Mouse (Mus musculus) cortical plate, adult 2 months (tissue): ENCODE measurements at regions not wholly inside any gene's neighbourhood (a gene's known extent, or its start where the extent isn't known, plus 50 kb on each side); places are given as distances from the start of the nearest gene placed in this dataset.
"Not testable (repeated sequence)": the region's sequence is repeated elsewhere in the genome, so short reads cannot be mapped to it uniquely, and the experiment has no call there.

Source experiments
- H3K27ac ChIP-seq: fragments of 200-500 bp; 2 replicates; pipeline ENCODE4 v1.5.1; 2012; ENCODE audit warnings: low read length, control low read depth, inconsistent platforms; ENCODE audit not compliant: insufficient read depth
- H3K4me1 ChIP-seq: fragments of 200-500 bp; 2 replicates; pipeline ENCODE4 v1.6.1; 2011; ENCODE audit warnings: low read length; ENCODE audit not compliant: control insufficient read depth, insufficient read depth
- H3K4me3 ChIP-seq: fragments of 200-500 bp; 2 replicates; pipeline ENCODE4 v1.5.1; 2011; ENCODE audit warnings: mild to moderate bottlenecking, low read length, control low read depth; ENCODE audit not compliant: insufficient read depth
- CTCF ChIP-seq: fragments of 200-500 bp; IDR thresholded peaks from 2 replicates; pipeline ENCODE4 v1.5.1; 2011; ENCODE audit warnings: mild to moderate bottlenecking, control low read depth, low read length; ENCODE audit not compliant: insufficient read depth; ENCODE audit errors: extremely low read depth
- POLR2A ChIP-seq: fragments of 200-500 bp; IDR thresholded peaks from 2 replicates; pipeline ENCODE4 v1.6.1; 2011; ENCODE audit warnings: mild to moderate bottlenecking, low read length, control low read depth; ENCODE audit not compliant: insufficient read depth; ENCODE audit errors: extremely low read depth

DNA sequence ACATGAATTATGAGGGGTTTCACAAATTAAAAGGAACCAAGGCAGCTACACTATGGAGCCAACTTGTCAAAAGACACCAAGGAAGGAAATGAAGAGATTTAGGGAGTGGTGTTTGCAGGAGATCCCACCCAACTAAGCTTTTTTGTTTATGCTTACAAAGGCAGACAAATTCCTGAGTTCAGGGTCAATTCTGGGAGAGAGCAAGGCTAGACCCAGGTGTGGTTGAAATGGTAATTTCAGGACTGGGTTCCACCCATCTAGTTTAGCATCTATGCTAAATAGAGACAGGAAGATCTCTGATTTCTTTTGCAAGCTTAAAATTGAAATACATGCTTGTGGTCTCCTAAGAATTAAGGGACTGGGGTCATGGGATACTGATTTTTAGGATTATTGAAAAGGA is 286.0 kb upstream of the Pcdh17 start:
- H3K4me1 ChIP-seq, result no peaks in the 10 kb centered on the region
- H3K4me3 ChIP-seq, result no peak overlapping the region
- no peak overlapping the region for H3K27ac ChIP-seq
- no peak for TF ChIP-seq CTCF
- no peak for TF ChIP-seq POLR2A

DNA sequence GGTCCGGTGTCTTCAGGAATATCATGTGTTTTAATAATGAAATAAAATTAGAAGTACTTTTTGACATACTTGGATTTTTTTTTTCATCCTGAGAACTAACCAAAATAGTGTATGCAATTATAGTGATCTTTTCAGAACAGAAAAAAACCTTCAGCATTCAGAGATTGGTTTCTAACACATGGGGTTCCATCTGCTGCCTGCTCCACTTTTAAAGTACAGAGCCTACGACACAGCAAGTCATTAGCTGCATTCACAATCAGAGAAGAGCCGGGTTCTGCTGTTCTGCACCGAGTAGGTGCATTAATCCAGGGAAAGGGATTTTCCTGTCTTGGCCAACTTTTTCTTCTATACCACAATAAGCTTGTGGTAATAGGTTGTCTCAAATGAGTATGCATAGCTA is 267.9 kb upstream of the Pcdh17 start:
- Histone ChIP-seq H3K27ac (no peak overlapping the region), H3K4me1 (no peaks in the 10 kb centered on the region), H3K4me3 (no peak overlapping the region)
- TF ChIP-seq CTCF, result no peak
- TF ChIP-seq POLR2A, result no peak

DNA sequence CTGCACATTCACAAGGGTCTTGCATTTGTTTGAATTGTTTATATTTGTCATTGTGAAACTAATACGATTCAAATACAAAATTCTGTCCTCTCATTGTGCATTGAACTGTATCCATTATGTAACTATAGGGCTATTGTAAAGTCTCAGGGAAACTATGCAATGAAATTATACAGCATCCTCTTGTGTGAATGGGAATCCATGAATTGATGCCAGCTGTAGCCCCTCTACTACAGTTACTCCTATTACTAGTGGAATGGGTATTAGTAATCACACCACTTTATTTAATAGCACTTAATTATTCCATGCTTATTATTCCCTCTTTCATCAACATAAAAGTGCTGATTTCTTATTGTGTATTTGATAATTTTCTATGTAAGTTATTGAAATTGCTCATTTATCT is 232.4 kb upstream of the Pcdh17 start:
- Histone ChIP-seq H3K27ac (no peak overlapping the region), H3K4me1 (no peaks in the 10 kb centered on the region), H3K4me3 (no peak overlapping the region)
- TF ChIP-seq CTCF, result no peak

DNA sequence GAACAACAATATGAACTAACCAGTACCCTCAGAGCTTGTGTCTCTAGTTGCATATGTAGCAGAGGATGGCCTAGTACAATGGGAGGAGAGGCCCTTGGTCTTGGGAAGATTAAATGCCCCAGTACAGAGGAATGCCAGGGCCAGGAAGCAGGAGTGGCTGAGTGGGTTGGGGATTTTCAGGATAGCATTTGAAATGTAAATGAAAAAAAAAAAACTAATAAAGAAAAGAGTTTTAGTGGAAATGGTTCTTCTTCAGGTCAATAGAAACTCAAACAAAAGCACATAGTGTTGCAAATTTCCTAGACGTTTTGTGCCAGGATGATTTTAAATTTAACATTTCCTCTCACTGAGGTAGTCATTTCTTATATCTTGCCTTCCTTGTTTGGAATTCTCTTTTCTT is 220.4 kb upstream of the Pcdh17 start:
- H3K27ac ChIP-seq, result no peak overlapping the region
- H3K4me3 ChIP-seq, result no peak overlapping the region
- TF ChIP-seq CTCF, result no peak
- TF ChIP-seq POLR2A, result no peak
- no peaks in the 10 kb centered on the region for H3K4me1 ChIP-seq

DNA sequence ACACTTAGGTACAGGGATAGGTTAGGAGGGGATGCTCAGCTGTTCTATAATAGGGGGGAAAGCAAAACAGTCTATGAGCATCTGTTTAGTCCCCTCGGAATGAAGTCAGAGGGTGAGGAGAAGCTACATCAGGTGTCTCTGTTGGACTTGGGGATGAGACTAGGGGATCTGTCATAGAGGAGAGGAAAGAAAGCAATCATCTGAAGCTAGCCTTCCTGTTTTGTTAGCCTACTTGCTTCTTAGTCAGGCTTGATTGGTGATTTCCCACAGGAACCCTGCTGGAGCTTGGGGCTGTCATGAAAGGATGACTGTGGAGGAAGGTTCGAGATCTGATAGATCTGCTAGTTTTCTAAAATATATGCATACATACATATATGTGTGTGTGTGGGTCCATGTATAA is 219.4 kb upstream of the Pcdh17 start:
- Histone ChIP-seq H3K27ac (no peak overlapping the region), H3K4me1 (no peaks in the 10 kb centered on the region), H3K4me3 (no peak overlapping the region)
- no peak for TF ChIP-seq POLR2A
- no peak for TF ChIP-seq CTCF

DNA sequence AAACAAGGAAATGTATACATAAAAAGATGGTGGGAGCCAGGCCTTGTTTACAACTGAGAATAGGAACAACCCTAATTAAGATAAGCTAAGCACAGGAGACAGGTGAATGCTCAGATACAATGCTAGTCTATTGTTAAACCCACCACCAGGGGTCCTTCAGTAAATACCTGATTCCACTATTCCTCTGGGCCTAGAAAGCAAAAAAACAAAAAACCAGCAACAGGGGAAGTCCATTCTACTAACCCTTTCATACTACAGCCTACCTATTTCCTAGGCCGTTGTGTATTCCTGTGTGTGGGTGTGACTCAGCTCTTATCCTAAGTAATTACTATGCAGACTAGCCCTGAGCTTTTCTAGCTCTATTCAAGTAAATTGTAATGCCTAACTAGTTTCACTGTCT is 195.4 kb upstream of the Pcdh17 start:
- H3K4me1 ChIP-seq, H3K4me3 ChIP-seq, H3K27ac ChIP-seq: not testable (repeated sequence)

DNA sequence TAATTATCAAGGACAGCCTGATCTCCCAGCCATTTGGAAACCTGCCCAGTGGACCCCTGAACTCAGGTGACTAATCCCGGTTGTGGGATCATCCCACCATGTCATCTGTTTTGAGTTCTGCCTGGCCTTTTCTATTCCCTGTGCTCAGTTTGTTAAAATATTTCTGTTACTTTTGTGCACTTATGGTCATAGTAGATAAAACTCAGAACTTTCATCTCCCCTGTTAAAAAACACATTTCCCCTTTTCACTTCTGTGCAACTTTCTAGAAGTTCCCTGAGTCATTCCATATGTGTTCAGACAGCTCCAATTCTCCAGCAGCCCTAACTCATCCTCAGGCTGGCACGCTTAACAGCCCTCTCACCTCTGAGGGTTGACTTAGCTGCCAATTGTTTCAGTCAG is 190.8 kb upstream of the Pcdh17 start:
- no peak for TF ChIP-seq POLR2A
- TF ChIP-seq CTCF, result no peak
- Histone ChIP-seq H3K27ac (no peak overlapping the region), H3K4me3 (no peak overlapping the region), H3K4me1 (no peaks in the 10 kb centered on the region)

DNA sequence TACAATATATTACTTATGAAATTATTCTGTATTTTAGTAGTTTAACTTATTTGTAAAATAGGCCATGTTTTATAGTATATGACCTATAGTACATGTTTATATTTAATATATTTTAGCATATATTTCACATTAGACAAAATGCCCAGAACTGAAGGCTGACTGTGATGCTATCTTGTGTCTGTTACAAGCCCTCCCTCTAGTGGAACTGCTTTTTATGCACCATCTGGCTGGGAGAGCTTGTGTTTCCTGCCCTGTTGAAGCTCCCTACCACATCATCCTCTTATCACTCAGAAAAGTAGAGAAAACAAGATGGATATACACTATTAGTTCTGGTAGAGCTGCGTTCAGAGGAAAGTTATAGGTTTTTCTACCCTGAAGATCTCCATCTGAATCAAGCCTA is 185.7 kb upstream of the Pcdh17 start:
- TF ChIP-seq CTCF (peak; percentile 50), POLR2A (no peak)
- no peaks in the 10 kb centered on the region for H3K4me1 ChIP-seq

DNA sequence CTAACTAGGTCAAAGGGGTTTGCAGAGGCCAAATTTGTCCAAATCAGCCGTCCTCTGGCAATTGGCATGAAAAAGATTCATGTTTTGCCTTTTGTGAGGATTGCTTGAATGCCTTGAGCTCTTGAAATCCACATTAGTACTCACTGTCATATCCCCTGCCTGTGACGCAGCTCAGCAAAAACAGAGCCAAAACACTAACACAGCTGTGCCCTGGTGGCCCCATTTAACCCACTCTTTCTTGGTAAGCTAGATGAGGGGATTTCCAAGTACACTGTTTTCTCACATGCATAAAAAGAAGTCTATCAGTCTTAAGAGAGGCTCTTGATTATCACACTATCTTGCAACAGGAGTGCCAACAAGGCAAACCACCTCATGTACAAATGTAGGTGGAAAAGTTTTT is 184.7 kb upstream of the Pcdh17 start:
- Histone ChIP-seq H3K4me3 (no peak overlapping the region), H3K4me1 (no peaks in the 10 kb centered on the region), H3K27ac (no peak overlapping the region)
- TF ChIP-seq POLR2A (no peak), CTCF (no peak)

More for the DNA sequence above, 185.7 kb upstream of the Pcdh17 start:
- no peak overlapping the region for H3K27ac ChIP-seq
- no peak overlapping the region for H3K4me3 ChIP-seq

DNA sequence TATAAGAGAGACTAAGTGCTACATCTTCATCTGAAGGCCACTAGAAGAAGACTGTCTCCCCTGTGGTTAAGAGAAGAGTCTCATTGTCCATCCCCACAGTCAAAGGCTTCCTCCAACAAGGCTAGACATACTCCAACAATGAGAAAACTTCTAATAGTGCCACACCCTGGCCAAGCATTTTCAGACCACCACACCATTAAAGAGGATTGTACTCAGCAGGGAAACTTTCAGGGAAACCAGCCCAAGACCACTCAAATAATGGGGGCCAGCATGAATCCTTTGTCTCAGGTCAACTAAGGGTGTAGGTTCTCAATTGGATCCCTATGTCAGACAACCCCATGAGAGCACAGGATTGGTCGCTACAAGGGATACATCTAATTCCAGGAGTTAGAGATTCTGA is 179.4 kb upstream of the Pcdh17 start:
- Histone ChIP-seq H3K4me1 (no peaks in the 10 kb centered on the region), H3K27ac (no peak overlapping the region), H3K4me3 (no peak overlapping the region)
- no peak for TF ChIP-seq CTCF
- no peak for TF ChIP-seq POLR2A

DNA sequence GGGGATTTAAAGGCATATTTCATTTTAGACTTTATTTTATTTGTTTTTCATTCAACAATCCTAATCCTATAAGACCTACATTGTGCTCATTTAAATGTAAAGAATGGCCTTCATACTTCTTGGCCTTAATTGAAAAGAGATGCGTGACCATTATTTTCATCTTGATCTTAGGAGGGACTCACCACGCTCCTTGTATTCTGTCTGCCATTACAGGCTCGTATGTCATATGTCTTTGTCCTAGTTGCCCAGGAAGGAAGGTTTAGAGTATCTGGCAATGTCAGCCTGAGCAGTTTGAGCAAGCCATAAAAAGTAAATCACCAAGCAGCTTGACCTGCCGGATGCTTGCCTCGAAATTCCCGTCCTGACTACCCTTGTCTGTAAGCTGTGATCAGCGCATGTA is 177.1 kb upstream of the Pcdh17 start:
- Histone ChIP-seq H3K4me3 (no peak overlapping the region), H3K27ac (no peak overlapping the region), H3K4me1 (no peaks in the 10 kb centered on the region)
- TF ChIP-seq POLR2A, result no peak
